ENCODE assay signal across 8 mouse cellular contexts in genomic region chr2:172731408-172731807, GRCm38 (mm10).
A peak's percentile ranks its signal among the peaks of the same experiment; 100 is the strongest.
DNase-seq lines count a peak whose midpoint lies in the region; ATAC-seq and TF ChIP-seq lines count a peak whose summit lies in the region.

No protein-coding gene starts in this region.

- no peaks in the 10 kb centered on the region for H3K9me3 ChIP-seq in heart, embryonic 13.5 days
- H3K9me3 ChIP-seq in hindbrain, postnatal 0 days (ENCODE audit: low read length): no peaks in the 10 kb centered on the region
- no peaks in the 10 kb centered on the region for H3K9me3 ChIP-seq in midbrain, embryonic 15.5 days

- H3K27me3 ChIP-seq in heart, embryonic 13.5 days (replicated peaks): peaks cover 99% of the 10 kb centered on the region
- peaks cover 93% of the 10 kb centered on the region for H3K27me3 ChIP-seq in hindbrain, postnatal 0 days (ENCODE audit: insufficient read depth, low read length)
- H3K27me3 ChIP-seq in midbrain, embryonic 15.5 days (replicated peaks): peaks cover 79% of the 10 kb centered on the region

- DNase-seq in heart, postnatal 4 days: no peak
- DNase-seq in embryo, embryonic 10.5 days (ENCODE audit: low spot score): peak; percentile 74
- peak; percentile 32 for DNase-seq in hindbrain, postnatal 0 days (ENCODE audit: low spot score)
- DNase-seq in cerebellum, adult 11 months: no peak
- no peak for DNase-seq in heart, postnatal 36 days

- TF ChIP-seq CTCF in hindbrain, postnatal 0 days (IDR thresholded peaks at IDR 0.05; ENCODE audit: low read depth): no peak

- WGBS in heart, embryonic 13.5 days: 2% methylated on average over 18 of the region's 18 CpGs
- WGBS in hindbrain, postnatal 0 days: under 1% methylated on average over 18 of the region's 18 CpGs
- WGBS in midbrain, embryonic 15.5 days: 1% methylated on average over 18 of the region's 18 CpGs

- 0 out of 2 replicates have a peak overlapping the region, but pooled peaks have one; percentile 24 for H3K9ac ChIP-seq in heart, embryonic 13.5 days
- no peak overlapping the region for H3K9ac ChIP-seq in hindbrain, postnatal 0 days (replicated peaks; ENCODE audit: low read length)
- no peak overlapping the region for H3K9ac ChIP-seq in midbrain, embryonic 15.5 days

- no peak overlapping the region for H3K27ac ChIP-seq in heart, embryonic 13.5 days (replicated peaks)
- H3K27ac ChIP-seq in hindbrain, postnatal 0 days: no peak overlapping the region
- H3K27ac ChIP-seq in midbrain, embryonic 15.5 days: no peak overlapping the region

- ATAC-seq in heart, embryonic 13.5 days (ENCODE audit: extremely low read depth, insufficient number of reproducible peaks, low FRiP score, low TSS enrichment): no peak
- ATAC-seq in hindbrain, postnatal 0 days: no peak
- ATAC-seq in midbrain, embryonic 15.5 days (replicated peaks): no peak
- ATAC-seq in erythroid progenitor cell, adult 5-6 weeks (replicated peaks; ENCODE audit: low FRiP score, poor library complexity, severe bottlenecking): no peak

- peaks cover 19% of the 10 kb centered on the region for H3K4me1 ChIP-seq in heart, embryonic 13.5 days
- no peaks in the 10 kb centered on the region for H3K4me1 ChIP-seq in hindbrain, postnatal 0 days (ENCODE audit: insufficient read depth, low read length)
- peaks cover 29% of the 10 kb centered on the region for H3K4me1 ChIP-seq in midbrain, embryonic 15.5 days

- H3K4me2 ChIP-seq in heart, embryonic 13.5 days: peak overlapping the region; percentile 53
- no peak overlapping the region for H3K4me2 ChIP-seq in hindbrain, postnatal 0 days (ENCODE audit: low read depth, low read length)
- peak overlapping the region; percentile 35 for H3K4me2 ChIP-seq in midbrain, embryonic 15.5 days

- H3K4me3 ChIP-seq in heart, embryonic 13.5 days: peak overlapping the region; percentile 20
- H3K4me3 ChIP-seq in hindbrain, postnatal 0 days (ENCODE audit: low read length): no peak overlapping the region
- peak overlapping the region; percentile 8; the same call in 1 of the 2 replicates for H3K4me3 ChIP-seq in midbrain, embryonic 15.5 days

- H3K36me3 ChIP-seq in heart, embryonic 13.5 days: no peaks in the 10 kb centered on the region
- no peaks in the 10 kb centered on the region for H3K36me3 ChIP-seq in hindbrain, postnatal 0 days (ENCODE audit: insufficient read depth, low read length)
- no peaks in the 10 kb centered on the region for H3K36me3 ChIP-seq in midbrain, embryonic 15.5 days (replicated peaks)

- intact Hi-C loops in heart, postnatal 36 days (cut with DNase I): no loop called here

Comparison
In these comparisons a context has a peak if more than half of its experiments do, and no peak if none do; other contexts are left out.
1. DNase-seq: peak in embryo, embryonic 10.5 days (single experiment) and hindbrain, postnatal 0 days (single experiment); none in heart, postnatal 4 days (single experiment), cerebellum, adult 11 months (single experiment) and heart, postnatal 36 days (0 of 2).